Mouse (Mus musculus) limb, embryonic 11.5 days (tissue): ENCODE measurements at regions not wholly inside any gene's neighbourhood (a gene's known extent, or its start where the extent isn't known, plus 50 kb on each side); places are given as distances from the start of the nearest gene placed in this dataset.

Experiments used
- ATAC-seq: fragments of 200-750 bp; cut with Nextera tagmentation; 2 replicates; pipeline ENCODE4 v1.8.0; 2017; ENCODE audit warnings: low read depth; ENCODE audit not compliant: insufficient number of reproducible peaks, low FRiP score, low TSS enrichment
- DNase-seq: peaks from one replicate; pipeline ENCODE4 v3.0.0-alpha.2; 2015; ENCODE audit warnings: low spot score
- H3K27ac ChIP-seq: fragments of 300-500 bp; sonication (generic); replicated peaks from 2 replicates; pipeline ENCODE4 v1.5.1; 2014; ENCODE audit warnings: low read depth, mild to moderate bottlenecking, low read length
- H3K27me3 ChIP-seq: fragments of 300-500 bp; sonication (generic); 2 replicates; pipeline ENCODE4 v1.6.1; 2014; ENCODE audit warnings: mild to moderate bottlenecking, low read length, mixed read lengths; ENCODE audit not compliant: control insufficient read depth, insufficient read depth
- H3K36me3 ChIP-seq: fragments of 300-500 bp; sonication (generic); 2 replicates; pipeline ENCODE4 v1.6.1; 2014; ENCODE audit warnings: mild to moderate bottlenecking, low read length, moderate library complexity, mixed read lengths; ENCODE audit not compliant: control insufficient read depth, insufficient read depth
- H3K4me1 ChIP-seq: fragments of 300-500 bp; sonication (generic); 2 replicates; pipeline ENCODE4 v1.6.1; 2014; ENCODE audit warnings: low read length, mixed read lengths; ENCODE audit not compliant: control insufficient read depth, insufficient read depth
- H3K4me2 ChIP-seq: fragments of 300-500 bp; sonication (generic); 2 replicates; pipeline ENCODE4 v1.6.1; 2014; ENCODE audit warnings: low read depth, mild to moderate bottlenecking, moderate library complexity; ENCODE audit not compliant: severe bottlenecking
- H3K4me3 ChIP-seq: fragments of 300-500 bp; sonication (generic); 2 replicates; pipeline ENCODE4 v1.5.1; 2014; ENCODE audit warnings: low read depth, low read length
- H3K9ac ChIP-seq: fragments of 300-500 bp; sonication (generic); 2 replicates; pipeline ENCODE4 v1.6.1; 2014; ENCODE audit warnings: mild to moderate bottlenecking, low read length
- H3K9me3 ChIP-seq: fragments of 300-500 bp; sonication (generic); 2 replicates; pipeline ENCODE4 v1.6.1; 2016; ENCODE audit warnings: low read length; ENCODE audit not compliant: control insufficient read depth
- WGBS: fragments of 180-500 bp; shearing (Covaris S2); extraction: QIAGEN DNeasy Blood & Tissue Kit; methylation state at CpG from one replicate; pipeline ENCODE4 v1.1.7; 2014; 5-methylcytosine and 5-hydroxymethylcytosine counted together

DNA sequence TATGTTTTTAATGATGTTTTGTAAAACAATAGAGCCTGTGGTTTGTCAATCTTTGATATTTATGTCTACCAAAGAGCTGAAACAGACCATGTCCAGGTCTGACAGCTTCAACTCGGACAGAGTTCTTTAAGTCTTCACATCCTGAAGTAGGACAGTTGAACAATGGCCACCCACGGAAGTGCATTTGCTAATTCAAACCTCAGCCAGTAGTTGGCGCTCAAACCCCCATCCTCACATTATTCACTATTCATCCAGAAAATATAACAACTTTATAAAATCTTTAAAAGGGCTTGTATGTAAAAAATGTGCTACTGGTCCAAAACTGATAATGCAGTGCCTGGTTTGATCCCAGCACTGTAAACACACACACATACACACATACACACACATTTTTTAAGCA is 202.9 kb downstream of the Sp3 start:
- H3K4me1 ChIP-seq: no peaks in the 10 kb centered on the region
- H3K27ac ChIP-seq: no peak overlapping the region
- ATAC-seq: no peak
- no peaks in the 10 kb centered on the region for H3K36me3 ChIP-seq
- no peaks in the 10 kb centered on the region for H3K27me3 ChIP-seq
- no peak overlapping the region for H3K4me2 ChIP-seq
- H3K4me3 ChIP-seq: no peak overlapping the region
- no peak overlapping the region for H3K9ac ChIP-seq
- peak; percentile 34 for DNase-seq
- no peaks in the 10 kb centered on the region for H3K9me3 ChIP-seq
- 72% methylated on average over 3 of the region's 3 CpGs for WGBS

DNA sequence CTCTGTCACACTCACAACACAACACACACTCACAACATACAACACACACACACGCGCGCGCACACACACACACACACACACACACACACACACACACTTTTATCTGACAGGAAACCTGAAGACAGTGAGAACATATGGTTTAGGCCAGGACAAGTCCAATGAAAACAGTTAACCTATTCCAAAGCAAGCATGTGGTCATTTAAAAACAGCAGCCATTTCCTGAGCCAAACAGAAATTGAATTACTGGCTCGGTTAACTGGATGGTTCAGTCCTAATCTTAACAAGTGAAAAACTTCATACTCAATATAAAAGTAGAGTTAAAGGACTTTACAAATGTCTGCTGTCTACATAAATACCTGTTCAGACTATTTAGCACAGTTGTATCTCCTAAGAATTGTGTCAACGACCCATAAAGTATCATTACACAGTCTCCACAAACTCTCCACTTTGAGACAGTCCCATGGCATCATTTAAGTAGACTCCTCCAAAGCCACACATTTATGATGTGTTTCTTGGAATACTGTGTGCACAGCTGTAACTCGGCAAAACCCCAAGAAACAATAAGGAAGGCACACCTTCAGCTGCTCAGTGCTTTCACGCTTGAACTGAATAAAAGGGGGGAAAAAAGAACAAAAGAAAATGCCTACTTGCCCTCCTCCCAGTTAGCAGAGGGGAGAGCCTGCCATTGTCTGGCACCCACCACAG is 202.3 kb downstream of the Sp3 start:
- H3K4me1 ChIP-seq: no peaks in the 10 kb centered on the region
- H3K27ac ChIP-seq: no peak overlapping the region
- no peaks in the 10 kb centered on the region for H3K36me3 ChIP-seq
- DNase-seq: no peak
- no peaks in the 10 kb centered on the region for H3K27me3 ChIP-seq
- no peaks in the 10 kb centered on the region for H3K9me3 ChIP-seq
- WGBS: 82% methylated on average over 8 of the region's 8 CpGs
- H3K4me3 ChIP-seq: no peak overlapping the region
- no peak for ATAC-seq
- no peak overlapping the region for H3K4me2 ChIP-seq
- H3K9ac ChIP-seq: no peak overlapping the region

DNA sequence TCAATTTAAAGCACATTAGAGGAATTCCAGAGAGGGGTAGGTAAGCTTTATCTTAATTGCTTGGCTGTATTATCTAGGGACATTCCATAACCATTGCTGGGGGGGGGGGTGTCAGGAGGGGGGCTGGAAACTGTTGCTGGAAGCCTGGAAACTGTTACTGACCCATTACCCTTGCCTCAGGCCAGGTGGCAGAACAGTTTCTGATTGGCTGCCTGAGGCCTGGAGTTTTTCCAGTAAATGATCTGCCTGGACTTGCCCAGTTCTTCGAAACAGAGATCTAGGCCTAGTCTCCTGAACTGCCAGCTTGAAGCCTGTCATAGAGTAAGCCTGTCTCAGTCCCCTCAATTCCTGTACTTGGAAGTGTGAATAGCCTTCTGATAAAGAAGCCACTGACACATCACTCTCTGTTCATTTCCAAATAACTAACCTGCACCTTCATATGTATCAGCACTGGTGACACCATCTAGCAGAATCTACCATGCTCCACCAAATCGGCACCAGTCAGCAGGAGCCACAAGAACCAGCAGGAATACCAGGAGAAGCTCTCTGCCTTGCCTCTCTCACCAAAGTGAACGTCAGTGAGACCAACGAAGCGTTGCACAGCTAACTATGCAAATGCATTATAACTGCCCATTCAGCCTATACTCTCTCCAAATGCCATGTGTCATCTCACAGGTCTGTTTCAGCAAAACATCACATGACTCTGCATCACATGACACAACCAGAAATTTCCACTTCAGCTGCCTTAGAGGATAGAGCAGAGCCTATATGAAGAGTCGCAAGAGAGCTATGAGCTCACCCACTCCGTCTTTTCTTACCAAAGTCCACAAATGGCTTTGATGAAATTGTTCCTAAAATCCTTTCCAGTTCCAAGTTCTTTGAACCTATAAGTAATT is 200.7 kb downstream of the Sp3 start:
- Histone ChIP-seq H3K4me2 (no peak overlapping the region), H3K27ac (no peak overlapping the region), H3K4me1 (no peaks in the 10 kb centered on the region), H3K9me3 (no peaks in the 10 kb centered on the region), H3K4me3 (no peak overlapping the region), H3K9ac (no peak overlapping the region), H3K27me3 (no peaks in the 10 kb centered on the region), H3K36me3 (no peaks in the 10 kb centered on the region)
- no peak for ATAC-seq
- DNase-seq: no peak
- 90% methylated on average over 7 of the region's 7 CpGs for WGBS

DNA sequence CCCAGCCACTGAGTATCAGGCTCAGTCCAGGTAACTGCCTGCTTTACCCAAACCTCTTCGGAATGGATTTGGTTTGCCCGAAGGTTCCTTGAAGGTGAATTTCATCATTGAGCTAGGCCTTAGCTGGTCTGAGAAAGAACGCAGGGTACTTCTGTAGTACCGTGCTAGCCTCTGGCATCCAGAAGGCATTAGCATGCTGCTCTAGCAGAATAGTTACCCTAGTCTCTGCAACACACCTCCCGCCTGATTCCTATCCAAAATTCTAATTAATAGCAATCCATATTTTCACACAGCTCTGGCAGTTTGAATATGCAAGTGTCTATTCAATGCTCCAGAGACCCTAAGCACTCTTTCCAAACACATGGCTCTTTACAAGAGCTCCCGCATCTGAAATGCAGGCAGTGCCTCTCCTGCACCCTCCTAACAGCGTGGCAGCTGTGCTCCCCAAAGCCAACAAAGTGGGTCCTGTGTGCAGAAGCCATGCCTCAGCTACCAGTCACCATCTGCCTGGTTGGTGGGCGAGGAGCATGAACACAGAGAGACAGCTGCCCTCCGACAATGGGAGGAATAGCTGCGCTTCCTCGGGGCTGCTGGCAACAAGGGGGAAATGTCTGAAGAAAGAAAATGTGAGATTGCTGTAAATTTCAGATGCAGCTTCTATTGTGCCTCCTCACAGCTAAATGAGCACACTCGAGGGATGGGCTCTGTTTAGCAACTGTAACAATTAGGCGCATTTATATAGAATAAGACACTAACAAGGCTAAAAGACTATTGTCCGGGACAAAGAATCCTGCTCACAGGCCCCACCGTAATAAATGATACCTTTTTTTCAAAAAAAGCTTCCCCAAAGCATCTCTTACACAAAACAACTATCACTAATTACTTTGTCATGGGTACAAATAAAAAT is 198.6 kb downstream of the Sp3 start:
- WGBS: 87% methylated on average over 15 of the region's 15 CpGs
- no peak overlapping the region for H3K4me3 ChIP-seq
- DNase-seq (no peak), ATAC-seq (no peak)
- 0 out of 2 replicates have a peak, but pooled peaks cover 3% of the 10 kb centered on the region for H3K4me1 ChIP-seq
- no peak overlapping the region for H3K9ac ChIP-seq
- H3K4me2 ChIP-seq: no peak overlapping the region
- H3K9me3 ChIP-seq: no peaks in the 10 kb centered on the region
- H3K36me3 ChIP-seq: no peaks in the 10 kb centered on the region
- no peaks in the 10 kb centered on the region for H3K27me3 ChIP-seq
- H3K27ac ChIP-seq: no peak overlapping the region

DNA sequence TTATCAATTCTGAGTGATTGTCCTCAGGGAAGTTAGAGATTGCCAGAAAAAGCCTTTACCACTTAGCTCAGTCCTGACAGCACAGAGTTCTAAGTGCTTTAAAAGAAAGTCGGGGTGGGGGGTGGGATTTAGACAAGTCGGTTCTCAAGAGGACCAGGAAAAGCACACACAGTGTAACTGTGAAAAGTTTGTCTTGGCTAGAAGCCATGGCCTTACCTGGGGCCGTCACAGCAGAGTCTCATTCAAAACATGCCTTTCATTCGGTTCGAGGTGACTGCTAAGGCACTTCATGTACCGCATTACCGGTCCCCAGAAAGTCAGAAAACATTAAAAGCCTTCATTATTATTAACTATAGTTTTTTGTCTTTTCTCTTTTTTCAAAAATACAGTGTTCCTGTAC is 197.9 kb downstream of the Sp3 start:
- Histone ChIP-seq H3K27ac (no peak overlapping the region), H3K27me3 (no peaks in the 10 kb centered on the region), H3K36me3 (no peaks in the 10 kb centered on the region), H3K9ac (no peak overlapping the region), H3K4me3 (no peak overlapping the region), H3K4me2 (no peak overlapping the region), H3K9me3 (no peaks in the 10 kb centered on the region), H3K4me1 (0 out of 2 replicates have a peak, but pooled peaks cover 3% of the 10 kb centered on the region)
- DNase-seq: no peak
- ATAC-seq: no peak
- WGBS: 72% methylated on average over 7 of the region's 7 CpGs

DNA sequence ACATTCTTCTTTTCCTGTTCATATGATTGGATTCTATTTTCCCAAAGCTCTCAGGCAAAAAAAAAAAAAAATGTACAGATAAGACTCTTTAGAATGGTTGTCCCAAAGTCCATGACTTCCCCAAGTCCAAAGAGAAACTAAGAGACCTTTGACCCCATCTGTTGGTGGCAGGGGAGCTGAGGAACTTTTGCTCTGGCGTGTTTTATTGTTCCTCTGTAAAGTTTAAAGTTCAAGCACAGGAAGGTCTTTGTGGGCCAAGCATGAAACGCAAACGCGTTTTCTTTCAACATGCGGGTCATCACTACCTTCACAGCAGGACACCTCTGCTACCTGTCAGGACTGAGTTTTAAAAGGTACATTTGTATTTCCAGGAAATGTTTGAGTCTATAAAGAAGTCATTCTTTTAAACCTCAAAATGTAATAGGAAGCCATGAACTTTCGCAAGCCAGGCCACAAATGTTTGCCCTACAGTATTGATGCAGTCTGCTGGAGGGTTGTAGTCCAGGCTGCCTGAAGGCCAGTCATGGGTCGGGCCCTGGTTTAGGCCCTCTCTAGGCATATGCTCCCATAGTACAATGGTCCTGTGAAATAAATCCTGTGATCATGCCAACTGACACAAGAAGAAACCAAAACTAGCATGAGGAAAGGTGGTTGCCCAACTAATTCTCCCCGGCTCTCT is 194.7 kb downstream of the Sp3 start:
- DNase-seq: no peak
- 73% methylated on average over 8 of the region's 8 CpGs for WGBS

DNA sequence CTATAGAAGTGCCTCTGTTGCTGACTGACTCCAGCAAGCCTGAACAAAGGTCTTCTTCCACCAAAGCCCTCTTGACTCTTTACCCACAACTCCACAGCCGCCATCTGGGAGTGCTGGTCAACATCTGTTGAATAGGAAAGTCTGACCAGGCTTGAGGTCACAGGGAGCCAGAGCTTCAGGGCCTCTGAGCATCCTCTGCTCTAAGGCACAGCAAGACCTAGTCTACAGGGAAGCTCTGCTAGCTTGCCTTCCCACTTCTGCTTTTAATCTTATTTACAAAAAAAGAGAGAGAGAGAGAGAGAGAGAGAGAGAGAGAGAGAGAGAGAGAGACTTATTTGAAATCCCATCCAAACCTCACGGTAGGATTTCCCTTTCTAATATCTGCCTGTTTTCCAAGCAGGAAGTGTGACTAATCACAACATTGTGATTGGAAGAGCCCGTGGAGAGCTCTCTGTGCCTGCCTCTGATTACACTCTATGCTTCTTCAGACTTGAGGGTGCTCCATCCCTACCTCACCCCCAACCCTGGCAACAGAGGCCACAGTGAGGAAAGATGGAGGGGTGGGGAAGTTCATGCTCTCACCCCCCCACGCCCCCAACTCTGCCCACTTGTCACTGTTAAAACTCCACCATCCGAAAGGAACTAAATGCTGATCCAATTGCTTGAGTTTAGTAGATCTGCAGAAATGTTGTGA is 194.1 kb downstream of the Sp3 start:
- ATAC-seq (no peak), DNase-seq (no peak)
- no peak overlapping the region for H3K27ac ChIP-seq
- no peaks in the 10 kb centered on the region for H3K36me3 ChIP-seq
- no peak overlapping the region for H3K9ac ChIP-seq
- no peak overlapping the region for H3K4me3 ChIP-seq
- H3K27me3 ChIP-seq: no peaks in the 10 kb centered on the region
- no peaks in the 10 kb centered on the region for H3K9me3 ChIP-seq
- 65% methylated on average over 5 of the region's 5 CpGs for WGBS
- H3K4me2 ChIP-seq: no peak overlapping the region
- 0 out of 2 replicates have a peak, but pooled peaks cover 3% of the 10 kb centered on the region for H3K4me1 ChIP-seq

More for the DNA sequence above, 194.7 kb downstream of the Sp3 start:
- H3K4me1 ChIP-seq: 0 out of 2 replicates have a peak, but pooled peaks cover 3% of the 10 kb centered on the region
- no peaks in the 10 kb centered on the region for H3K36me3 ChIP-seq
- H3K27ac ChIP-seq: no peak overlapping the region
- no peak overlapping the region for H3K4me2 ChIP-seq
- no peak overlapping the region for H3K9ac ChIP-seq
- no peaks in the 10 kb centered on the region for H3K27me3 ChIP-seq
- no peak for ATAC-seq
- H3K4me3 ChIP-seq: no peak overlapping the region
- no peaks in the 10 kb centered on the region for H3K9me3 ChIP-seq
